Mouse (Mus musculus): ENCODE data around the gene Wbp2.

Gene Wbp2

GRCm38 (mm10) chr11:116061641-116062415 lies 25.0 kb downstream of the Wbp2 start:
- DNase-seq = no peak

DNA sequence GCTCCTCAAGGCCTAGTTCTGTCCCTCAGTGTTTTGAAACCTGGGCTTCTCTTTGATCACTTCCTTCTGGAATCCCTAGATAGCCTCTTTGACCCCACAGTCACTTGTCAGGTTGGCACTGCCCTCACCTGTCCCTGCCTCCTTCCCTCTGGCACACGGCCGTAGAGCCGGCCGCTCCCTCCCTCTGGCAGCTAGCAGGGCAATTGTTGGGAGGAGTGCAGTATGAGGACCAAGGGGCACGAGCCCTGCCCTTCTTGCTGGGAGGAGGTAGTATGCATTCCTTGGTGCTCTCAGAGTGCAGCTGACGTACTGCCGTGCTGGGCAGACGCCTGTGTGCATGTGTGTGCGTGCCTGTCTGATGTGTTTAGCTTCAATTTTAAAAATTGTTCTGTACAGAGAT lies 26.2 kb downstream of the Wbp2 start:
- DNase-seq = no peak

GRCm38 (mm10) chr11:116059691-116060025 lies 27.1 kb downstream of the Wbp2 start:
- DNase-seq = no peak

DNA sequence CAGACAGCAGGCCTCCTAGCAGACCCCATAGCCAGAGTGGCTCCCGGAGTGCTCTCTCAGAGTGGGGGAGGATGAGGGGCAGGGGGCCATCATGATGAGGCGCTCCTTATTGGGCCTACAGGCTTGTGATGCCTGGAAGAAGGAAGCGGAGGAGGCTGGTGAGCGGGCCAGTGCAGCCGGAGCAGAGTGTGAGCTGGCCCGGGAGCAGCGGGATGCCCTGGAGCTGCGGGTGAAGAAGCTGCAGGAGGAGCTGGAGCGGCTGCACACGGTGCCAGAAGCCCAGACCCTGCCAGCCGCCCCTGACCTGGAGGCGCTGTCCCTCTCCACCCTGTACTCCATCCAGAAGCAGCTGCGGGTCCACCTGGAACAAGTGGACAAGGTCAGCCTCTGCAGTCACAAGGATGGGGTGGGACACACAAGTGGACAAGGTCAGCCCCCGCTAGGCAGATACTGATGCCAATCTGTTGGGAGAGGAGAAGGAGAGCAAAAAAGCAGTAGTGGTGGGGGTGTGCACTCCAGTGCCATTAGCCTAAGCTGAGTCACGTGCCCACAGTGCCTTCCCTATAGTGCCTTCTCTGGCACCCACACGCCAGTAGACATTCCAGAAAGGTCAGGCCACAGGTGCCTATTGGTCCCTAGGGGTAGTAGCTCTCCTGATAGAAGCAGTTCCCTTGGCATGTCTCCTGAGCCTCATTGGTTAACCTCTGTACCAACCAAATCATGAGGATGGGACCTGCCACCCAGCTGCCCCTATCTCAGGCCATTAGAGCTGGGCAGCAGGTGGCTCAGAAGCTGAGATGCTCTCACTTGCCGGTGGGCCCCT lies 27.7 kb downstream of the Wbp2 start:
- no peak for DNase-seq

- no peak for DNase-seq
Measured at GRCm38 (mm10) chr11:116058022-116058614, 28.7 kb downstream of the Wbp2 start.

- DNase-seq = no peak
Measured at GRCm38 (mm10) chr11:116057237-116057881, 29.4 kb downstream of the Wbp2 start.

GRCm38 (mm10) chr11:116055873-116056272 lies 30.9 kb downstream of the Wbp2 start:
- no peak for DNase-seq

DNA sequence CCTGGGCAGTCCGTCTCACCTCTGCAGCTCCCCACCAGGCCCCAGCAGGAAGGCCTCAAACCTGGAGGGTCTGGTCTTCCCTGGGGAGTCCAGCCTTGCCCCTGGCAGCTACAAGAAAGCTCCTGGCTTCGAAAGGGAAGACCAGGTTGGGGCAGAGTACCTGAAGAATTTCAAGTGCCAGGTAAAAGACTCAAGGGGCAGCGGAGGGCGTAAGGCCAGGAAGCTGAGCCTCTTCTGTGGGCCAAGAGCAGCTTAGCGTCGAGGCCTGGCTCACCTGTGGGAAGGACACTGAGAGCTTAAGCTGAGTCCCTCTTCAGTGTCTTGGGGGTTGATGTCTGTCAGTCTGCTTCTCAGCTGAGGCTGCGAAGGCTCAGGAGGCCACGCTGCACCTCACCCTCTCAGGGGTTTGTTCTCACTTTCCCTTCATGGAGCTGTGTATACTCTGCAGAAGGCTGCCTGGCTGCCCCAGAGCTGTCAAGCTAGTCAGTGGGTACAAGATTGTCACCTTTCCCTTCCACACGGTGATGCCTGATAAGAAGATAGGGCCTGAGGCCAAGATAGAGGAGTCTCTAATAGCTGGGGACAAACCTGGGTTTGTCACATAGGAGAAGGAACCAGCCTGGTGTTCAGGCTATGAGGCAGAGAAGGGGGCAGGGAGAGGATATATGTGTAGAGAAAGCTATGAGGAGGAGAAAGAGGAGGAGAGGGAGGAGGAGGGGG lies 33.1 kb downstream of the Wbp2 start:
- no peak for DNase-seq

GRCm38 (mm10) chr11:116050196-116050595 lies 36.6 kb downstream of the Wbp2 start:
- DNase-seq = no peak

GRCm38 (mm10) chr11:116049610-116050009 lies 37.2 kb downstream of the Wbp2 start:
- DNase-seq = no peak

- no peak for DNase-seq
Measured at GRCm38 (mm10) chr11:116045173-116045572, 41.6 kb downstream of the Wbp2 start.

- DNase-seq = no peak
Measured at GRCm38 (mm10) chr11:116043286-116043685, 43.5 kb downstream of the Wbp2 start.

GRCm38 (mm10) chr11:116042372-116043138 lies 44.2 kb downstream of the Wbp2 start:
- no peak for DNase-seq

GRCm38 (mm10) chr11:116041833-116042232 lies 45.0 kb downstream of the Wbp2 start:
- DNase-seq = no peak

GRCm38 (mm10) chr11:116040593-116040992 lies 46.2 kb downstream of the Wbp2 start:
- DNase-seq = no peak

DNA sequence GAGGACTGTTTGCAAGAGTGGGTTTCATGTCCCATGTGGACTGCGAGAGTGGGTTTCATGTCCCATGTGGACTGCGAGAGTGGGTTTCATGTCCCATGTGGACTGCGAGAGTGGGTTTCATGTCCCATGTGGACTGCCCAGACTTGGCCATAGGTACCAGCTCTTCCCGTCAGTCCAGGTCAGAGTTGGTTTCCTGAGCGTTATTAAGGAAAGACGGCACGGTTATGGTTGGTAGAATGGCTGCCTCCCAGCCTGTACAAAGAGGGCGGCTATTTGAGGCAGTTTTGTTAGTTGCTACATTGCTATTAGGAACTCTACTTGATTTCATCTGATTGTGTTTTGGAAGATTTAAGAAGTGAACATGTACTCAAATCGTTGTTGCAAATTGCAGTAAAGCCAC lies 49.0 kb downstream of the Wbp2 start:
- no peak for DNase-seq

- no peak for DNase-seq
Measured at GRCm38 (mm10) chr11:116036671-116037070, 50.1 kb downstream of the Wbp2 start.

DNA sequence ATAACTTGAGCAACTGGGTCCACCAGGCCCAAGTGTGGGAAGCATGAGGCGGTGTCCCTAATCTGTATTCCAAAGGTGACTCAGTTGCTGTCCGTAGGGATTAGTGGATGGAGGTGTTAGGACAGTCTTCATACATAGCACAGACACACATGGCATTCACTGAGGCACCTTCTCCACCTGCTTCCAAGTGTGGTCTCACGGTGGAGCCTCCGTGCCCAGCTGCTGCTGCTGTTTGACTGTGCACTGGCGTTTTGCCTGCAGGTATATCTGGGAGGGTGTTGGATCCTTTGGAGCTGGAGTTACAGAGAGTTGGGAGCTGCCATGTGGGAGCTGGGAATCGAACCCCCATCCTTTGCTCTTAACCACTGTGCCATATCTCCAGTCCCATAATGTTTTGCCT lies 52.2 kb downstream of the Wbp2 start:
- DNase-seq = no peak

DNA sequence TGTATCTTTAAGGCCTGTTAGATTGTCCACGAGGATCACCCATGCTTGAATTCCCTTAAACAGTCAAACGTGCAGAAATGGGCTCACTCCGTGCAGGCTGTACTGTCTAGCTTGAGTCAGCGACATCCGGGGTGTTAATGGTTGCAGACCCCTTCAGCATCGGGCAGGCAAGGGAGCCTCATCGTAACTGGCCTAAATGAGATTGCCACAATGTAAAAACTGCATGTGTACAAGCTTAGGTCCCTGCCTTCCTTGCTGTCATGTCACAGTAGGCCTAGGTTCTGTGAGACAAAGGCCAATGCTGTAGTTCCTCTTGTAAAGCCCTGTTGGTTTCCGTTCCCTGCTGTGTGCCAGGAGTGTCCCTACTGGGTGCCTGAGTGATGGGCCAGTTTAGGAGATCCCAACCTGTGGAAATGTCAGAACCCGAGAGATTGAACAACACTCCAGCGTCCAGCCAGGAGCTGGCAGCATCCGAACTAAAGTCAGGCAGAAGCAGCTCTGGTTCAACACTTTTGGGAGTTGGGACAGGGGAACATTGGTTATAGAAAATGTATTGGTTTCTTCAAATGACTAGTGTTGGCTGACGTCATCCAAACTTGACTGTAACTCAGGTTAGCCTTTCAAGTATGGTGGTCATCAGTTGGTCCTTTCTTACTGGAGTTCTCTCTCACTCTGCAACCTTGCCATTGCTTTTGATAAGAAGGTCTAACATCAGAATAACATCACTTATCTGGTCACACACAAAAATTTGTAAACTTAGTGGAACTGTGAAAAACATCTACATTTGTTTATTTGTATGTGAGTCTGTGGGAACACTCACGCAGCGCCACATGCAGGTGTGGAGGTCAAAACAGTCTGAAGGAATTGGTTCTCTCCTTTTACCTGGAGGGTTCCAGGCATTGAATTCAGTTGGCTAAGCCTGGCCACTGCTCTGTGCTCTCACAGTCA lies 55.6 kb downstream of the Wbp2 start:
- DNase-seq = peak; percentile 26 to 56

GRCm38 (mm10) chr11:116030088-116030897 lies 56.5 kb downstream of the Wbp2 start, which contains the start of gene Unk:
Gene Unk, plus strand, starts transcription at chr11:116030322.
- DNase-seq = peak; percentile 97 to 99
